Mouse (Mus musculus): ENCODE data around the gene Phactr2.

GRCm38 (mm10) chr10:13312576-13312975 lies 161.6 kb downstream of the Phactr2 start:
- TF ChIP-seq CTCF (IDR thresholded peaks at IDR 0.05; ENCODE audit: low read depth) = no peak
- TF ChIP-seq EP300 (IDR thresholded peaks at IDR 0.05; ENCODE audit: low read depth) = no peak

Measured in liver, embryonic 14.5 days (tissue).